Mouse (Mus musculus) induced T-regulatory cell, adult 2 months (primary cell): ENCODE measurements around the gene Rcsd1.

Source experiments
- DNase-seq: peaks from one replicate; pipeline ENCODE4 v3.0.0-alpha.2; 2012; ENCODE audit warnings: low read depth

The Rcsd1 gene

GRCm38 (mm10) chr1:165709629-165710256, at the start of gene Rcsd1:
TSS of gene Rcsd1 (minus strand) at chr1:165709757.
- peak; percentile 87 for DNase-seq

- no peak for DNase-seq
These were observed 45.6 kb upstream of the Rcsd1 start for GRCm38 (mm10) chr1:165755194-165755593.

GRCm38 (mm10) chr1:165754205-165754604, 44.6 kb upstream of the Rcsd1 start:
- no peak for DNase-seq

DNA sequence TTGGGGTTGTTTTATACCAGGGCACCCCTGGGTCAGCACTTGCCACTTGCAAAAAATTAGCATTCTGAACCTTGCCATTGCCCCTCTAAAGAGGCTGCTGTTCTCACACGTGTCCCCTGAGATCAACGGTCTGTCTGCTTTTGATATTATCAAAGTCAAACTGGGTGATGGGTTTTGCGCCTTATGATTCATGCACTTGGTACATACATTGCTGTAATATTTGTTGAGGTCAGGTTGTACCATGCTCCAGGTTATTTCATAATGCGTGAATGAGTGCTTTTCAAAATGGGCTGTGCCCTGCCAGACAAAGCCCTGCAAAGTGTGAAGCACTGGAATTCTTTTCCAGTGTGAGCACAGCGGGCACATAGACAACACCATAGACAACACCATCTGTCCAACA, 42.3 kb upstream of the Rcsd1 start:
- no peak for DNase-seq

DNA sequence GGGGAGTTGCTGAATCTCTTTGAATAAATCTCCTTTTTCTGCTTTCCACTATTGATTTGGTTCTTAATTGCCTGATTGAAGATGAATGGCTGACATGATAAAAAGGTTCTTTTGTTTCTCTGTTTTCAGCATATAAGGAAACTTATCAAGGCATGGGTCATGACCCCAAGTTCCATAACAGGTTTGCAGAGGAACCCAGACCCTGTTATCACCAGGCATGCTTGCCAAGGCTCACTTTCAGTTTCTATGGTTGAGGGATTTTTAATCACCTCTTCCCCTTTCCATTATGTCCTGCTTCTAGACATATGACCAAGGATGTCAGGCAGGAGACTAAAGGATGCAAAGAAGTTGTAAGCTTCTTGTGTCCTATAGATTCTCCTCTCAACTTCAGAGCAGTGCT, 41.6 kb upstream of the Rcsd1 start:
- no peak for DNase-seq

GRCm38 (mm10) chr1:165748053-165748452, 38.5 kb upstream of the Rcsd1 start:
- DNase-seq, result no peak

DNA sequence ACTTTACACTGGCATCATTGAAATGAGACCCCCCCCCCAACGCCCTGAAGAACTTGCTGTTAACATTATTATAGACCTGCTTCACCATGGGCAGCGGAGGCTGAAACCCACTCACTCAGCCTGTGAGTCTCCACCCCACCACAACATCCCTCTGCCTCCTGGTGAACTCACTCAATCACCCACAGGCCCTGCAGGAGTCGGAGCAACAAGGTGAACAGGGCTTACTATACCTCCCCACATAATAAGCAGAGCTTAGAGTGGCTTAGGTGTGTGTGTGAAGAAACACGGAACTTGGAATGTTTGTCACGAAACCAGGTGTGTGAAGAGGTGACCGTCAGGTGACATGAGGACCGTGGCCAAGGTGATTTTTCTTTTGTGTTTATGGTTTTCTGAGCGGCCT, 32.4 kb upstream of the Rcsd1 start:
- DNase-seq, result no peak

DNA sequence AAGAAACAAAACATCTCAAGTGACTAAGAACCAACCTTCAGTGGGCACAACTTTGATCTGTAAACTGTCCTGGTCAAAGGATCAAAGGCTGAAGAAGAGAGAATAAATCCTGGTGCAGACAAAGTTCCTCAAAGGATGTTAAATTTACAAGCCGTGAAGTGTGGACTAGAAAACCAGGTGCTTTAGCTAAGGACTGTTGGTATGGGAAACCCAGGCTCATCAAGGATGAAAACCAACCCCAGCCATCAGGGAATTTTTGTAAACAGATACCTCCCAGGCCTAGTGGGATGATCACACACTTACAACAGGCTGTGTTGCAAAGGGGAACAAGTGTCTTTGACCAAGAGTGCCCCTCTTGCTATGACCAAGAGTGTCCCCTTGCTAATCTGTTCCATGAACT, 29.4 kb upstream of the Rcsd1 start:
- DNase-seq, result no peak

- no peak for DNase-seq
These were observed 28.3 kb upstream of the Rcsd1 start for GRCm38 (mm10) chr1:165737867-165738266.

DNA sequence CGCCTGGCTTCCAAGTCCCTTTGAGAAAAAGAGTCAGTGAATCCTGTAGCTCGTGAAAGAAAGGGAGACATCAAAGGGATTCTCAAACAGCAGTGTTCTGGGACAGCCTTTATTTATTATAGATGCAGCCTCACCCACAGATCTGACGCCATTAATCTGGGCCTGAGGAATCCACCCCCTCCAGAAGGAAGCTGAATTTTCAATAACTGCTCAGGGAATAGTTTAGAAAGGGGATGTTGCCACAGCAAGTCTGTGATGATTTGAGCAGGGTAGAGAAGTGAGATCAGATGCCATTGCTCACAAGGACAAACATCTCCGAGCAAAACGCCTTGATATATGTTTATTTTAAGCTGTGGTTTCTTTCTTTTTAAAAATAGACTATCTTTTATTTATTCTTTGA, 27.9 kb upstream of the Rcsd1 start:
- no peak for DNase-seq

DNA sequence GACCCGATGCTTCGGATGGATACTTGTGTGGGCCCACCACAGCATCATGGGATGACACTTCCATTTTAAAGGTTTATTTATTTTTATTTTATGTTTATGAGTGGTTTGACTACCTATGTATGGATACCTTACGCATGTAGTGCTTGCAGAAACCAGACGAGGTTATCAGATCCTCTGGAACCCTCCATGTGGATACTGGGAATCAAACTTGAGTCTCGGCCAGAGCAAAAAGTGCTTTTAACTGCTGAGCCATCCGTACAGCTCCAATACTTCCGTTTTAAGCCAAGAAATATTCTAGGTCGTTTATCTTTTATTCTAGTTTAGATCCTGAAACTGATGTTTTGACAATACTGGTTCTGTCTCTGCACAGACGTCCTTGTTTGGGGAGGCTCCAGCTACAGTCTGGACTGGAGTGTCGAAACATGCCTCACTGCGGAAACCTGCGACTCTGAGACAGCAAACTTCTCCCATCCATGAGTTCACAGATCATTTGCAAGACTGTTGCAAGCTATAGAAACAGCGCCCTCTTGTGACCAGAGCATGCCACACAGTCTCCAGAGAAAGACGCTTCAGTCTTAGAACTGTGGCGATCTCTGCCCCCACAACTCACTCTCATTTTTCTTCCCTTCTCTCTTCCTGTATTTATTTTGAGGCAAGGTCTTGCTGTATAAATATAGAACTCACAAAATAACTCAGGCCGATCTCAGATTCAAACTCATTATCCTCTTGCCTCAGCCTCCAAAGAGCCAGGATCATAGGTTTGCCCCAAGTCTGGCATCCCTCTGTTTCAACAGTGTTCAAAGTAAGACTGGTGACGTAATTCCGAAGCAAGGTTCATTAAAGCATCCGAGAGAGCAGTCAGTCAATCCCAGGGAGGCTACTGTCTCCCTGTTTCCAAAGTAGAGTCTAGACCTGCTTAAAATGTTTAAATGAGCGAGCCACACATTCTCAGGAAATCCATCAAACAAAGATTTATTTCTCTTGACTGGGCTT, 26.6 kb upstream of the Rcsd1 start:
- peak; percentile 94 for DNase-seq

- no peak for DNase-seq
These were observed 25.3 kb upstream of the Rcsd1 start for GRCm38 (mm10) chr1:165734840-165735239.

DNA sequence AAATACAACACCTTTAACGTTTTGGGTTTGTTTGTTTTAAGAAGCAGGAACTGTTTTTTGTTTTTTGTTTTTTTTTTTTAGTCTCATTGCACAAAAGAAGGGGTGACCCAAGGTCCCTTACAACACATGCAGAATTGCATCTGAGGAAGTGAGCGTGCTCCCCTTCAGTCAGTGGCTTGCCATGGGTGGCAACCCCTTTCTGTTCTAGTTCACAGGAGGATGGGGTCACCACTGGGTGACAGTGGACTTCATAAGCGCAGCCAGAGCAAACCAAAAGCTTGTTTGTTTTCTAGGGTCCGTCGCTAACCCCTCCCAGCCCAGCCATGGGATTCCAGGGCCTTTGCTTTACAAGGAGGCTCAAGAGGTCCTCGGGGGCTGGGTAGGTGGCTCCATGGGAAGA, 22.0 kb upstream of the Rcsd1 start:
- DNase-seq, result no peak

DNA sequence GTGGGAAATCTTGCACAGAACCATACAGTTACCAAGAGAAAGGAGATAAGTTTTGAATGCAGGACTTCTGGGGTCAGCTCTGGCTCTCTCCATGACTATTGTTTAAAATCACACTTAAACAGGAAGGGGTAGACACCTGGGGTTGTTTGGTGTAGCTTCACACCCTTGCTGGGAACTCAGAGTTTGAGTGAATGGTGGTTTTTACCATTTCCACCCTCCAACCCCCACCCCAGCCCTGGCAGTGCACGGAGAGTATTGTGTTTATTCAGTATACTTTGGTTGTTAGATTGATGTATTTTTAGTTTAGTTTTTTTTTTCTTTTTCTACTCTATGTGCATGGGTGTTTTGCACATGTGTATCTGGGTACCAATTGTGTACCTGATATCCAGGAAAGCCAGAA, 20.6 kb upstream of the Rcsd1 start:
- DNase-seq, result peak; percentile 60

- DNase-seq, result no peak
These were observed 18.6 kb upstream of the Rcsd1 start for GRCm38 (mm10) chr1:165728057-165728639.

DNA sequence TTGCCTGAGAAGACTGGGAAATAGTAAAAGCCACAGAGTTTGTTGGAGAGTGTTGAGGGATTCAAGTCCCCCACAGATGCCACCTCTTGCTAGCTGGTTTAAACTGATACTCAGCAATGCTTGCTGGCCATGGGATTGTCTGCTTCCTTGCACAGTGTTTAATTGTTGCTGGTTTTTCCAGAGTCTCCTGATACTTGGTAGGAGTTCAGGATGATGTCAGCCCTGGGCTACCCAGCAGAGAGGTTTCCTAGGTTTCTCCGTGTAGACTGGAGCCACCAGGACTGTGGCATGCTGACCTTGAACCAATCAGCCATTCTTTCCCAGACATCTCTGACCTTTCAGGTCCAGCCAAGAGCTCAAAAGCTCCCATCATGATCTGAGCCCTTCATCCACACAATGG, 17.4 kb upstream of the Rcsd1 start:
- DNase-seq, result no peak

GRCm38 (mm10) chr1:165725039-165725644, 15.6 kb upstream of the Rcsd1 start:
- peak; percentile 3 for DNase-seq

DNA sequence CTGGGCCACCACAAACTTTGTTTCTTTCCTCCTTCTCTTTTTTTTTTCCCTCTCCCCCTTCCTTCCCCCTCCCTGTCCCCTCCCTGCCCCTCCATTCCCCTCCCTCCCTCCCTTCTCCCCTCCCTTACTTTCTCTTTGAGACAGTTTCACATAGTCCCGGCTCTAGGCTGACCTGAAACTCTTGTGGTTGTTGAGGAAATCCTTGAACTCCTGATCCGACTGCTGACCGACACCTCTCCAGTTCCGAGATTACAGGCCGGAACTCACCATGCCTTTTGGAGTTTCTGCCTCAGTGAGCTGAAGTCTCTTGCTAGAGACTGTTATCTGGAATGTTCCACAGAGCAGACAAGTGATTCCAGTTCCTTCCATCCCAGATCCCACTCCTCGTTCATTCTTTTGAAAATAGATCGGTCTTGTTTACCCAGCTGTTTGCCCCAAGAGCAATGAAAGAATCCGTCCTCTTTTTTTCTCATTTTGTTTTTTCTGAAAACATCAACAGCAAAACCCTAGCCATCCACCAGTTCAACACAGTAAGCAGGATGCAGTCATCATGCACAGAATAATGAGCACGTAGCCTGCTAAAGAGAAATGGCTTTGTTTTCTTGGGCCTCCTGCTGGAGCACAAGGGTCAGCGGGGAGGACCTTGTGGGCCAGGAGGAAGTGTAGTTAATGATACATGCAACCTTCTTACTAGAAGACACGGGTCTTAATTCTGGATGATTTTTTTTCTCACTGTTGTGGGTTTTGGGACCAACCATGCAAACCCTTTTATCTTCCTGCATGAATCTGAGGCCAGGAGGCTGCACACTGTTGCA, 14.9 kb upstream of the Rcsd1 start:
- peak; percentile 58 for DNase-seq

DNA sequence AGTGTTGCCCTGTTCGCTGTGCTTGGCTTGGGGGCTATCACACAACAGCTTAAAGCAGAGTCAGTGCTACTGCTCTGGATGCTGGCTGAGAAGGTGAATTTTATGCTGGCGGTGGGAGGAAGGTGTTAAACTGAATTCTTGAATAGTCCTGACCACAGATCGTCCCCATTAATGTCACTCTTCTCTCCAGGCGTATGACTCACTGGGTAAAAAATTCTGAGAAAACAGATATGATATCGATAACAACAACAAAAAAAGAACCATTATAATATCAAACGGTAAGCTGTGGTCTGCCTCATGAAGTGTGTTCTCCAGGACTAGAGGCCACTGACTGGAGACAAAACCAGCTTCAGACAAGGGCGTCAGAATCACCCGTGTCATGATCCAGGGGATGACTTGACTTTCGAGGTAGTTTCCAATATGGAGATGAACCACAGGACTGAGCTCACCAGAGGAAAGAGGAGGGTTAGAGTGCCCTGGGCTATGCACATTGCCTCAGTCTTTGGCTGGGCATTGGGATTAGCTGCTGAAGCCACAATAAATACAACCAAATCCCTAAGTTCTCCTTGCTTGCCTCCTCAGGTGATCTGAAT, 13.1 kb upstream of the Rcsd1 start:
- DNase-seq, result peak; percentile 79

- no peak for DNase-seq
These were observed 9.1 kb upstream of the Rcsd1 start for GRCm38 (mm10) chr1:165718543-165719105.
